Mouse (Mus musculus): ENCODE measurements around the gene Icam4. TPM values are rescaled to one million over a fixed set of nuclear protein-coding genes. Genes with fewer than 3 reads are reported as not detected.
"Not testable (repeated sequence)": the region's sequence is repeated elsewhere in the genome, so short reads cannot be mapped to it uniquely, and the experiment has no call there.

The Icam4 gene
- polyA plus RNA-seq, 1 experiment, result 0.21 TPM

GRCm38 (mm10) chr9:21002270-21002626 is 26.9 kb upstream of the Icam4 start:
- Histone ChIP-seq H3K27ac (ENCODE audit: control insufficient read depth, insufficient read depth, low read depth, low read length) (peak overlapping the region; percentile 90), H3K4me3 (ENCODE audit: control insufficient read depth, low read depth, low read length) (peak overlapping the region; percentile 99), H3K4me1 (ENCODE audit: control insufficient read depth, insufficient read depth, low read length) (peaks cover 3% of the 10 kb centered on the region; the same call in 1 of the 2 replicates), H3K36me3 (ENCODE audit: control insufficient read depth, insufficient read depth, low read length) (peaks cover 2% of the 10 kb centered on the region; the same call in 1 of the 2 replicates), H3K27me3 (ENCODE audit: control insufficient read depth, insufficient read depth, low read length) (no peaks in the 10 kb centered on the region)
- TF ChIP-seq CTCF (IDR thresholded peaks at IDR 0.05; ENCODE audit: control insufficient read depth, insufficient read depth, insufficient replicate concordance, low read depth, low read length) (no peak), POLR2A (IDR thresholded peaks at IDR 0.05; ENCODE audit: control insufficient read depth, low read depth, low read length) (no peak)

GRCm38 (mm10) chr9:21002627-21003551 is 26.3 kb upstream of the Icam4 start, which contains the start of gene Mrpl4:
TSS of gene Mrpl4 (plus strand) at chr9:21002738.
- H3K27ac ChIP-seq (ENCODE audit: control insufficient read depth, insufficient read depth, low read depth, low read length), result peak within 1 kb of the TSS; percentile 90
- H3K4me3 ChIP-seq (ENCODE audit: control insufficient read depth, low read depth, low read length), result peak within 1 kb of the TSS; percentile 99
- H3K36me3 ChIP-seq (ENCODE audit: control insufficient read depth, insufficient read depth, low read length), result peaks cover 2% of the 10 kb centered on the region; the same call in 1 of the 2 replicates
- H3K27me3 ChIP-seq (ENCODE audit: control insufficient read depth, insufficient read depth, low read length), result no peaks in the 10 kb centered on the region
- TF ChIP-seq POLR2A (IDR thresholded peaks at IDR 0.05; ENCODE audit: control insufficient read depth, low read depth, low read length), result peak; percentile 91
- no peak for TF ChIP-seq CTCF (IDR thresholded peaks at IDR 0.05; ENCODE audit: control insufficient read depth, insufficient read depth, insufficient replicate concordance, low read depth, low read length)
- peaks cover 3% of the 10 kb centered on the region; the same call in 1 of the 2 replicates for H3K4me1 ChIP-seq (ENCODE audit: control insufficient read depth, insufficient read depth, low read length)

GRCm38 (mm10) chr9:21007313-21007952 is 21.7 kb upstream of the Icam4 start:
- Histone ChIP-seq H3K27me3 (ENCODE audit: control insufficient read depth, insufficient read depth, low read length) (no peaks in the 10 kb centered on the region), H3K36me3 (ENCODE audit: control insufficient read depth, insufficient read depth, low read length) (peaks cover 2% of the 10 kb centered on the region; the same call in 1 of the 2 replicates), H3K4me1 (ENCODE audit: control insufficient read depth, insufficient read depth, low read length) (peaks cover 3% of the 10 kb centered on the region; the same call in 1 of the 2 replicates), H3K4me3 (ENCODE audit: control insufficient read depth, low read depth, low read length) (no peak overlapping the region), H3K27ac (ENCODE audit: control insufficient read depth, insufficient read depth, low read depth, low read length) (no peak overlapping the region)
- TF ChIP-seq CTCF (IDR thresholded peaks at IDR 0.05; ENCODE audit: control insufficient read depth, insufficient read depth, insufficient replicate concordance, low read depth, low read length) (no peak), POLR2A (IDR thresholded peaks at IDR 0.05; ENCODE audit: control insufficient read depth, low read depth, low read length) (no peak)

- Histone ChIP-seq H3K27ac (ENCODE audit: control insufficient read depth, insufficient read depth, low read depth, low read length) (no peak overlapping the region), H3K4me3 (ENCODE audit: control insufficient read depth, low read depth, low read length) (no peak overlapping the region), H3K4me1 (ENCODE audit: control insufficient read depth, insufficient read depth, low read length) (peaks cover 3% of the 10 kb centered on the region; the same call in 1 of the 2 replicates), H3K36me3 (ENCODE audit: control insufficient read depth, insufficient read depth, low read length) (peaks cover 2% of the 10 kb centered on the region; the same call in 1 of the 2 replicates), H3K27me3 (ENCODE audit: control insufficient read depth, insufficient read depth, low read length) (no peaks in the 10 kb centered on the region)
- TF ChIP-seq POLR2A (IDR thresholded peaks at IDR 0.05; ENCODE audit: control insufficient read depth, low read depth, low read length) (no peak), CTCF (IDR thresholded peaks at IDR 0.05; ENCODE audit: control insufficient read depth, insufficient read depth, insufficient replicate concordance, low read depth, low read length) (no peak)
These were observed 21.2 kb upstream of the Icam4 start for GRCm38 (mm10) chr9:21008007-21008406.

GRCm38 (mm10) chr9:21010362-21010761 is 18.8 kb upstream of the Icam4 start:
- Histone ChIP-seq H3K27me3 (ENCODE audit: control insufficient read depth, insufficient read depth, low read length) (no peaks in the 10 kb centered on the region; the same call in 1 of the 2 replicates), H3K36me3 (ENCODE audit: control insufficient read depth, insufficient read depth, low read length) (peaks cover 2% of the 10 kb centered on the region; the same call in 1 of the 2 replicates), H3K4me1 (ENCODE audit: control insufficient read depth, insufficient read depth, low read length) (peaks cover 6% of the 10 kb centered on the region), H3K4me3 (ENCODE audit: control insufficient read depth, low read depth, low read length) (no peak overlapping the region), H3K27ac (ENCODE audit: control insufficient read depth, insufficient read depth, low read depth, low read length) (no peak overlapping the region)
- TF ChIP-seq POLR2A (IDR thresholded peaks at IDR 0.05; ENCODE audit: control insufficient read depth, low read depth, low read length), result no peak
- TF ChIP-seq CTCF (IDR thresholded peaks at IDR 0.05; ENCODE audit: control insufficient read depth, insufficient read depth, insufficient replicate concordance, low read depth, low read length), result no peak

GRCm38 (mm10) chr9:21010939-21011541 is 18.1 kb upstream of the Icam4 start:
- H3K27ac ChIP-seq (ENCODE audit: control insufficient read depth, insufficient read depth, low read depth, low read length); H3K27me3 ChIP-seq (ENCODE audit: control insufficient read depth, insufficient read depth, low read length): not testable (repeated sequence)
- peaks cover 12% of the 10 kb centered on the region for H3K4me1 ChIP-seq (ENCODE audit: control insufficient read depth, insufficient read depth, low read length)

GRCm38 (mm10) chr9:21011846-21012312 is 17.3 kb upstream of the Icam4 start:
- peaks cover 17% of the 10 kb centered on the region for H3K4me1 ChIP-seq (ENCODE audit: control insufficient read depth, insufficient read depth, low read length)
- no peak for TF ChIP-seq CTCF (IDR thresholded peaks at IDR 0.05; ENCODE audit: control insufficient read depth, insufficient read depth, insufficient replicate concordance, low read depth, low read length)
- TF ChIP-seq POLR2A (IDR thresholded peaks at IDR 0.05; ENCODE audit: control insufficient read depth, low read depth, low read length), result no peak
- no peak overlapping the region for H3K4me3 ChIP-seq (ENCODE audit: control insufficient read depth, low read depth, low read length)
- H3K36me3 ChIP-seq (ENCODE audit: control insufficient read depth, insufficient read depth, low read length), result peaks cover 2% of the 10 kb centered on the region; the same call in 1 of the 2 replicates
- no peaks in the 10 kb centered on the region; the same call in 1 of the 2 replicates for H3K27me3 ChIP-seq (ENCODE audit: control insufficient read depth, insufficient read depth, low read length)
- H3K27ac ChIP-seq (ENCODE audit: control insufficient read depth, insufficient read depth, low read depth, low read length), result no peak overlapping the region

More at GRCm38 (mm10) chr9:21010939-21011541, 18.1 kb upstream of the Icam4 start:
- H3K36me3 ChIP-seq (ENCODE audit: control insufficient read depth, insufficient read depth, low read length); H3K4me3 ChIP-seq (ENCODE audit: control insufficient read depth, low read depth, low read length): not testable (repeated sequence)

All from testis, adult 2 months (tissue).